In genomic region chr5:125163441-125164050, GRCm38 (mm10) we compare ENCODE assay signal across 9 mouse cellular contexts. TPM values are rescaled to one million over a fixed set of nuclear protein-coding genes. Genes with fewer than 3 reads are reported as not detected.
DNase-seq lines count a peak whose midpoint lies in the region; ATAC-seq and TF ChIP-seq lines count a peak whose summit lies in the region.
"Had no signal": no experiment of that assay in that cellular context is flagged by ENCODE, and none has a peak within 500 bp of the region (broad histone marks: within the 10 kb centered on the region; RNA-seq: fewer than 3 reads in every experiment).

No protein-coding gene starts in this region.

- no peak overlapping the region for H3K4me3 ChIP-seq in heart, embryonic 11.5 days (ENCODE audit: low read depth, low read length)
- no peak overlapping the region for H3K4me3 ChIP-seq in hindbrain, embryonic 13.5 days
- H3K4me3 ChIP-seq in midbrain, embryonic 13.5 days (replicated peaks): no peak overlapping the region
- H3K4me3 ChIP-seq in left cerebral cortex, adult 2 months: no peak overlapping the region
- H3K4me3 ChIP-seq: erythroblast, embryonic 14.5 days had no signal

- no peak overlapping the region for H3K9ac ChIP-seq in heart, embryonic 11.5 days (ENCODE audit: low read depth, low read length)
- H3K9ac ChIP-seq in hindbrain, embryonic 13.5 days: peak overlapping the region; percentile 26
- H3K9ac ChIP-seq in midbrain, embryonic 13.5 days (replicated peaks): peak overlapping the region; percentile 47; the same call in 1 of the 2 replicates

- no peaks in the 10 kb centered on the region for H3K9me3 ChIP-seq in heart, embryonic 11.5 days (replicated peaks; ENCODE audit: control insufficient read depth, low read length)
- H3K9me3 ChIP-seq in hindbrain, embryonic 13.5 days: no peaks in the 10 kb centered on the region
- no peaks in the 10 kb centered on the region for H3K9me3 ChIP-seq in midbrain, embryonic 13.5 days

- H3K27me3 ChIP-seq in heart, embryonic 11.5 days (ENCODE audit: control insufficient read depth, insufficient read depth, low read length): no peaks in the 10 kb centered on the region
- no peaks in the 10 kb centered on the region for H3K27me3 ChIP-seq in hindbrain, embryonic 13.5 days
- H3K27me3 ChIP-seq in midbrain, embryonic 13.5 days: no peaks in the 10 kb centered on the region

- no peak for DNase-seq in heart, postnatal 10 days
- DNase-seq in adrenal gland, postnatal 14 days: peak; percentile 48
- no peak for DNase-seq in frontal cortex, postnatal 36 days (ENCODE audit: low spot score in 2 of 2)
- no peak for DNase-seq in ovary, postnatal 14 days (ENCODE audit: low spot score)
- DNase-seq in left cerebral cortex, adult 2 months (ENCODE audit: extremely low spot score in 1 of 2, low spot score in 2 of 2): no peak

- 0 out of 2 replicates have a peak overlapping the region, but pooled peaks have one; percentile 0 for H3K27ac ChIP-seq in heart, embryonic 11.5 days (ENCODE audit: low read depth, low read length)
- peak overlapping the region; percentile 81 for H3K27ac ChIP-seq in hindbrain, embryonic 13.5 days
- H3K27ac ChIP-seq in midbrain, embryonic 13.5 days: peak overlapping the region; percentile 80
- no peak overlapping the region for H3K27ac ChIP-seq in left cerebral cortex, adult 2 months

- peaks cover 86% of the 10 kb centered on the region for H3K4me1 ChIP-seq in heart, embryonic 11.5 days (ENCODE audit: control insufficient read depth, insufficient read depth, low read length)
- peaks cover 97% of the 10 kb centered on the region for H3K4me1 ChIP-seq in hindbrain, embryonic 13.5 days (replicated peaks)
- H3K4me1 ChIP-seq in midbrain, embryonic 13.5 days (replicated peaks): peaks cover 82% of the 10 kb centered on the region

- no peak overlapping the region for H3K4me2 ChIP-seq in heart, embryonic 11.5 days
- H3K4me2 ChIP-seq in hindbrain, embryonic 13.5 days: no peak overlapping the region
- 0 out of 2 replicates have a peak overlapping the region, but pooled peaks have one; percentile 2 for H3K4me2 ChIP-seq in midbrain, embryonic 13.5 days (replicated peaks)

- intact Hi-C loops in heart, postnatal 10 days (cut with DNase I): no loop called here
- intact Hi-C loops in left cerebral cortex, adult 2 months (cut with DNase I): no loop called here

- no peak for ATAC-seq in heart, embryonic 11.5 days (replicated peaks; ENCODE audit: insufficient number of reproducible peaks, low FRiP score, low TSS enrichment)
- ATAC-seq in hindbrain, embryonic 13.5 days (ENCODE audit: low FRiP score): no peak
- no peak for ATAC-seq in midbrain, embryonic 13.5 days

- TF ChIP-seq CTCF in left cerebral cortex, adult 2 months (IDR thresholded peaks at IDR 0.05): no peak

- no peaks in the 10 kb centered on the region for H3K36me3 ChIP-seq in heart, embryonic 11.5 days (ENCODE audit: control insufficient read depth, insufficient read depth, low read length)
- H3K36me3 ChIP-seq in hindbrain, embryonic 13.5 days: no peaks in the 10 kb centered on the region
- no peaks in the 10 kb centered on the region for H3K36me3 ChIP-seq in midbrain, embryonic 13.5 days

- WGBS in heart, embryonic 11.5 days (ENCODE audit: insufficient replicate concordance): 31% methylated on average over 8 of the region's 8 CpGs
- WGBS in hindbrain, embryonic 13.5 days: 26% methylated on average over 8 of the region's 8 CpGs
- WGBS in midbrain, embryonic 13.5 days: 8% methylated on average over 8 of the region's 8 CpGs

RNA-seq across cellular contexts. Expression of gene Ncor2, which starts 15.5 kb away (rescaled TPM):
- polyA plus RNA-seq in heart, embryonic 11.5 days (2014; fragmentation: Nextera tagmentation; extraction: Ambion mirVana): 14.3 and 18.8 TPM in 2 replicates
- total RNA-seq in heart, postnatal 10 days (2021): 100 to 1,000 TPM; 112 to 125 TPM
- 165 and 192 TPM in 2 replicates for total RNA-seq in adrenal gland, postnatal 14 days (2021)
- polyA plus RNA-seq in hindbrain, embryonic 13.5 days (2015; fragmentation: Nextera tagmentation; extraction: Ambion mirVana): 24.8 and 25.1 TPM in 2 replicates
- 20.2 and 22.6 TPM in 2 replicates for polyA plus RNA-seq in midbrain, embryonic 13.5 days (2015; fragmentation: Nextera tagmentation; extraction: Ambion mirVana)
- 100 to 1,000 TPM; 228 to 270 TPM for total RNA-seq in left cerebral cortex, adult 2 months (2021)
